Mouse (Mus musculus) fibroblast of lung, adult 2 months (primary cell): ENCODE data around the gene Cbln4.

Source experiments
- DNase-seq: peaks from one replicate; pipeline ENCODE4 v3.0.0-alpha.2; 2011; ENCODE audit warnings: low read depth

Cbln4 gene

DNA sequence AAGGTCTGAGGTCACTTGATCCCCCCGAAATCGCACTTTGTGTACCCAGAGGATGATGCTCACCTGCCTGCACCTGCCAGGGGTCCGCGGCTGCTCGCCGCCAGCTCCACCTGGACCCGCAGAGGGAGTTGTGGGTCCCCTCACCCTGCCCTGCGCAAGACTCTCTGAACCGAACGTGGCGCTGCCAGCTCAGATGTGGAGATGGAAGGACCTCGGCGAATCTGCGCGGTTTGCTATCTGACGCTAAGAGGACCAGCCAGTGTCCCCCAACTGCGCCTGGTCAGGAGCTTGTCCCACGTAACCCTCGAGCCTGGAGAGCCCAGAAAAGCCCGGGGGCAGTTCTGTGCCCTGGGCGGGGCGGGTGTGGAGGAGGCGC, at the start of gene Cbln4:
Gene Cbln4, minus strand, starts transcription at position 232 of the 376 bp plus-strand sequence.
- no peak for DNase-seq

DNA sequence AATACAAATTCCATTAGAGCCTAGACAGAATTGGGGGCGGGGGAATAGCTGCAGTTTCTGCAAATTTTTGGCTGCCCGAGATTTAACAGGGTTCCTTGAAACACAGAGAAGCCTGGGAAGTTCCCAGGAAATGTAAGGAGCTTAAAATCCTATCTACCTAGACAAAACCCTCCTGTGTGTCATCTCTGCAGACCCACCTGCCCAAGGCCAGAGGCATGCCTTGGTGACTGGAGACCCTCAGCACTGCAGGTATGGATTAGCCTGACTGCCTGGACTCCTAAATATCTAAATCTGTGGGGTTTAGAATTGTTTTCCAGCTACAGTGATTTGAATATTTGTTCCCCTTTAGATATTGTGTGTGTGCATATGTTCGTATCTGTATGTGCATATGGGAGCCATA, 35.3 kb upstream of the Cbln4 start:
- no peak for DNase-seq

DNA sequence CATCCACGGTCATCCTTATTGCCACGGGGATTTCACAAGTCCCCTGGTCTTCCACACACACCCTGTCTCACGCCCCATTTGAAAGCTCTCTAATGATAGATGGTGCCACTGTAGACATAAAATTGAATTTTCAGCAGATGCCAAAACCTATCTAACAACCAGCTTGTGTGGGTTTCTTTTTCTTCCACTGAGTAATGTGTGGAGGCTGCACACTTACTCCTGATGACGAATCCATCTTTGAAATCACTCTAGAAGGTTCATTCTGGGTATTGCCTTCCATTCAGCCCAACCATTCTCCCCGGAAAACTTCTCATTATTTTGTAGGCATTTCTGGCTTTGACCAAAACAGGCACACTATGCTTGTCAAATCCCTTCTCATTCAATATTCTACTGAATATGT, 33.0 kb upstream of the Cbln4 start:
- DNase-seq: no peak

DNA sequence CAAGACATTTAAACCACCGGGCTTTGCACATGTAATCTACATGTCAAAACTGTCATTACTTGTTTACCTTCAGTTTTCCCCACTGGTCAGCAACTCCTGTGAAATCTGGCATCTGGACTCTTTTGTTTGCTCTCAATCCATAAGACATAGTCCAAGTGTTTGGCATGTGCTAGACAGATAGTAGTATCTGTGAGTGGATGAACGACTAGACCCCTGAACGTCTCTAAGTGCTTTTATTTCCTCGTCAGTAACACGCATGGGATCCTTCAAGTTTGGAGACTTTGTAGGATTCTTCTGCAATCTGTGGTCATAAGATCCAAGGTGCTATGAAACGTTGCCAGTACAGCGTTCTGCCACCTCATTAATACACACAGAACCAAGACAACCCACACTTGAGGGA, 19.6 kb upstream of the Cbln4 start:
- no peak for DNase-seq

DNA sequence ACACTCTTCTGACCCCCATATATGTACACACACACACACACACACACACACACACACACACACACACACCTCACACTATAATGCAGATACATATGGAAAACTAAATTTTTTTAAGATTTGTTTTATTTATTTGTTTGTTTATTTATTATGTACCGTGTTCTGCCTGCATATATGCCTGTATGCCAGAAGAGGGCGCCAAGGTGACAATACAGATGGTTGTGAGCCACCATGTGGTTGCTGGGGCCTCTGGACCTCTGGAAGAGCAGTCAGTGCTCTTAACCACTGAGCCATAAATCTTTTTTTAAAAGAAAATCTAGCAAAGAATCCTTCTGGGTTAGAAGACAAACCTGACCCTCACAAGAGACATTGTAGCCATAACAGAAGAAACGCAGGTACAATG, 16.5 kb upstream of the Cbln4 start:
- no peak for DNase-seq

DNA sequence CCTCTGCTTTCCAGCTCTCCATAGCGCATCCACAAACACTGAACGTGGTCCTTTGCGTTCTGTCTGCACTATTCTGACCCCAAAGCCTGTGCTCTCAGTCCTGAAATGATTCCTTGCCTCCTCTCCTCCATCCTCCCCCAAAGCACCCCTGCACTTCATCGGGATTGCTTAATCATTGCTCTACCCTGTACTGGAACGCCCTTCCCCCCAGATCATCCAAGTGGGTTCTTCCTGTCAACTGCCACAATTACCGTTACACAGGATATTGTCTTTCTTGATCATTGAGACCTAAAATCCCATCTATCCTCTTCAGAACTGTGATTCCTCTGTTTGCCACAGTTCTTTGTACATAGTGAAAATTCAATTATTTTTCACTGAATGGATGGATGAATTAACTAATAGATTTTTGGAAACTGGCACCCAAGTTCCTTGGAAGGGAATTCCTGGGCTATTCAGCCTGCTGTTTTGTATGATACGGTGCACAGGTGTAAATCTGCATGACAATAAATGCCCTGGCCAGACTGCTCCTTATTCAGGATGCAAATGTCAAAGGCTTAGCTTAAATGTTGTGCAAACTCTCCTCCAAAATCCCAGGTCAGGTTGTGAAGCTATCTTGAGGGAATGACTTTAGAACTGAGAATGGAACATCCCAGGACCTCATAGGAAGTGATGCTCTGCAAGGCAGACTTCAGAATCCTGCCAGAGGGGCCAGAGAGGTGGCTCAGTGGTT, 15.8 kb upstream of the Cbln4 start:
- no peak for DNase-seq

DNA sequence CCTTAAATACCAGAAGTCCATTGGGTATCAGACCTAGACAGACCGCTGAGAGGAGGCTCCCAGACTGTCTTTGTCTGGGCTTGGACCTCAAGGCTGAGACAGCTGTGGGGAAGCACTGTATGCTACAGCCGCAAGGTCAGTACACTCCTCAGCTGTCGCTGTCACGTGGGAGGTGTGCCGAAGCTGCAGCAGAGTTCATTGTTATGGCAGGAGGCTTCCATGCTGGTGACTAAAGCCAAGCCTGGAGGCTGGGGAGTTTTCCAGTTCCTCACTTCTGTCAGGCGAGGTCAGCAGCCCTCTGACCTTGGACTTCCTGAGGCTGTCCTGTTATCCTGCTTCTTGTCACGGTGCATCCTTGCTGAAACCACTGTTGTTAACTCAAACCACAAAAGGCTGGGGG, 2.7 kb upstream of the Cbln4 start:
- DNase-seq: no peak

DNA sequence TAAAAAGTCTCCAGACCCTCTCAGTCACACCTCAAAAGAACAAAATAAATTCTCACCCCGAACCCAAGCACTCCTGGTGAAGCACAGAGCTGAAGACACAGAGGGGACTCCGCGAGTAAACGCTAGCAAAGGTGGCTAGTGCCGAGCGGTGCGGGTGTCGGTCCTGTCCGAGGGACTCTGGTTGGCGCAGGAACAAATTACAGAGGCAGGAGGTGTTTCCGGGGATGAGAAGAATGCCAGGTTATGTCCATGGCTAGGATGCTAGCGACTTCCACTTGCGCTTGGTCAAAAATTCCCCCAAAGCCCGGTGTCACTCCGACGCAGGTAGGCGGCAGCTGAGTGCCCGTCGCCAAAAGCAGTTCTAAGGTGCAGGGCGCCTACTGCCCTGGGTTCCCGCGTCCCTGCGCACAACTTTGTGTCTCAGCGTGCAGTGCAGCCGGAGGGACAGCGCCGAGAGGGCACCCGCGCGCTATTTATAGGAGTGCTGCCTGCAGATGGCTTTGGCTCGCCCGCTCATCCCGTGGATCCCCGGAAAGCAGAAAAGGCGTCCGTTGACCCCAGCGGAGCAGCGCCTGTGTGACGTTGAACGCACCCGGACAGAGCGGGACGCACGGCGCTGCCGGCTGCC, 545 bp downstream of the Cbln4 start:
- no peak for DNase-seq

DNA sequence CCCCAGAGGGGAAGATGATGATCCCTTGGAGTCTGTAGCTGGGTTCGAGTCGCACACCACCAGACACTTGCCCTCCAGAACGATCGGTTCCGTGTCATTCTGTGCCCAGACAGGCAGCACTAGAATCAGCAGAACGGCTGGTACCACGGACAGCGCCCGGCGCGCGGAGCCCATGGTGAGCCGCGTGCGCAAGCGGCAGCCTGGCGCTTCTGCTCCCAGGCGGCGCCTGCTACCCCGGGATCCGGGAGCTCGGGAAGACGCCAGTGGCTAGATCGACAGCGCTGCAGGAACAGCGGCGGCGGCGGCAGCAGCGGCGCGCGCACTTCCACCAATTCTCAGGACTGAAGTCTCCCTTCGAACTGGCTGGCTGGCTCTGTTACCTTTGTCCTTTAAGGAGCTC, 1.1 kb downstream of the Cbln4 start:
- DNase-seq: no peak

DNA sequence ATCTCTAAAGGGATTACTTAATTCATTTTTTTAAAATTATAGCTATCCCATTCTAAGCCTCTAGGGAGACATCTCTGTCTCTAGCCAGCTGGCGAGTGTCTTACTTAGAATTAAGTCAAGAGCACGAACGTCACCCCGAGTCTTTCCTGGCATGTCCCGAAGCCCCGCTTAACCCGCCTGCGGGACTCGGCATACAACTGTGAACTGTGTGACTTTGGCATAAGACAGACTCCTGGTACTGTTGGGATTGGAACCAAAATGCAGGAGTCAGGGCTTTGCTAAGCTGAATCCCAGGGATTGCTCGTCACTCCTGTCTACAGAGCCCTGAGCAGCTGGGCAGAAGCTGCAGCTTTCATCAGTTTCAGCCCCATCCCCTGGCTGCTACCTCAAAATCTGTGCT, 2.4 kb downstream of the Cbln4 start:
- DNase-seq: no peak

DNA sequence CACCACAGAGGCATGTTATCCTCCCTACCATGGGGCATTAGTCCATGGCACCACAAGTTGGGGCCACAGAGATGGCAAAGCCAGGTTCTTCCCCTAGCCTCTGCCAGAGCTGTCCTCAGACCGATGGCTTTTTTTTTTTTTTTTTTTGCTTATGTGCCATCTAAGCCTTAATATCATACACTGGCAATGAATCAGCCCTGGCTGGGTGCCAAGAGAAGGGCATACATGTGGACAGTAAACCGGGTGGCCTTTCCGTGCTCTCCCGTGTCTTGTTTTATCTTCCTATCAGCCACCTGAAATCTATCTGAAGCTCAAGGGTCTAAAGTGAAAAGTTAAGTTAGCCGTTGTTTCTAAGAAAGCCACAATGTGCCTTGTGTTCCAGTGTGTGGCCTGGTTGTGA, 3.7 kb downstream of the Cbln4 start:
- DNase-seq: no peak

DNA sequence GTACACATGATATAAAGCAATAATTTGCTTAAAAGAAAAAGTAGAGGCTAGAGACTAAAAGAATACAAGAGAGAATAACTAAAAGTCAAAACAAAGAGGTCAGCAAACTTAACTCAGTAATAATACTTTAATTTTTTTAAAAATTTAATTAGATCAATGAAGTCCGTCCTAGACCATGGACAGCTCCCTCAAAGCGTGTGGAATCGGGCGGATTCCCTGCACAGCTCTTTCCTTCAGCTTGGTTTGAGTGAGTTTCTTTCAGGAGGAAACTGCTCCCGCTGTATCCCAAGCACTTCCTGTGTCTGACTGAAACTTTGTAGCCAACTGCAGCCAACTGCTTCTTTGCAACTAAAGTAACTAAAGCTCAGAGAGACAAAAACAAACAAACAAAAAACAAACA, 9.0 kb downstream of the Cbln4 start:
- DNase-seq: no peak

DNA sequence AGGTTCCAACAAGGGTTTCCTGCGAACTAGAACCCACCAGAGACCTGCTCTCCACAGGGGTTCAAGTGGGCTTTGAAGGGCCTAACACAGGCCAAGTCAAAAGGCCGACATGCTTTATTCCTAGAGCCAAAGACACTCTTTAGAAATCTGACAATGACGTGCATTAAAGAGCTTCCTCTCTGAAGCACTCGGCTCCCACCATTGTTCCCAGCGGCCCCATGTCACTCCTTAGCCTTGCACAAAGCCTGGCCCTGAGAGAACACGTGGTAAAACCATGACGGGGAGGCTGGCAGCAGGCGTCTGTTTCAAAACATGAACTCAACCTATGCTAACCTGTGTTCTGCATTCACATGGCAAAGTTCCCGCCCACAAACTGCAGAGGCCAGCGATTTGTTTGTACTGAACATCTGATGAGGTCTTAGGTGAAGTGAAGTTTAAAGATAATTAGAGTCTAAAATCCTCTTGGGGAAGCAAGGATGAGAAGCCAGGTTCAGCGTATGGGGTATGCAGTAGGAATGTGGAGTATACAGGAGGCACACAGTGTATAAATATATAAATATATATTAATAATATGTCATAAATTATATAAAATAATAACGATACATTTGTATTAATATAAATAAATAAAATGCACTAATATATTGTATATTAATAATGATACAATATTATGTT, 17.7 kb downstream of the Cbln4 start:
- DNase-seq: no peak

DNA sequence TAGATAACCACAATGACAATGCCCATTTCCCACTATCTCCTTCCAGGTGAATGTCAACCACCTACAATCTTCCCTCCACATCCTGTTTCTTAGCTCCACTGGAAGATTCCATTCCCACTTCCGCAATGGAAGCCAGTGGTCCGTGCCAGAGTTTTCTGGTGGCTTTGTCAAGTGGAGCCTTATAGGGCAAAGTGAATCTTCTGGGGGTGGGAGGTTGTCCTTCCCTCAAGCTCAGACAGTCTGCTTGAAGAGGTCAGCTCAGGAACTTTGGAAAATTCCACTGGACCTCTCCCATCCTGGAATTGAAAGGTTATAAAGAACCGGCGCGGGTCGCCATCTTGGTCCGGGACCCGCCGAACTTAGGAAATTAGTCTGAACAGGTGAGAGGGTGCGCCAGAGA, 36.5 kb downstream of the Cbln4 start:
- DNase-seq: no peak

DNA sequence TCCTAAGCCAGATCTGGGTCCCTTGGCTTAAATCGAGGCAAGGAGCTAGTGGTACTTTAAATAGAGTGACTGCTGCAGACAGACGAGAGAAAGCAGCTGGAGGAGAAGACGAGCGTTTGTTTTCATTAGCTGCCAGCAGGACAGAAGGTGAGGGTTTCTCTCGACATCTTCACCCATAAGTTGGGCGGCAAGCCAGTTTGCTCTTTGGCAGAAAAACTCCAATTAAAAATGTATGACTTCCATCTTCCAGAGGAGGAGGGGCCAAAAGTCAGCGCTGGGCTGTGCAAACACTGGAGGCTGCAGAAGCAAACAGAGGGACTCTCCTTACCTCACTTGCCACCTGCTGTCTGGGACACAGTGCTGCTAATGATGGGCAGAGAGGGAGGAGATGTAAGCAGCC, 37.3 kb downstream of the Cbln4 start:
- DNase-seq: no peak

DNA sequence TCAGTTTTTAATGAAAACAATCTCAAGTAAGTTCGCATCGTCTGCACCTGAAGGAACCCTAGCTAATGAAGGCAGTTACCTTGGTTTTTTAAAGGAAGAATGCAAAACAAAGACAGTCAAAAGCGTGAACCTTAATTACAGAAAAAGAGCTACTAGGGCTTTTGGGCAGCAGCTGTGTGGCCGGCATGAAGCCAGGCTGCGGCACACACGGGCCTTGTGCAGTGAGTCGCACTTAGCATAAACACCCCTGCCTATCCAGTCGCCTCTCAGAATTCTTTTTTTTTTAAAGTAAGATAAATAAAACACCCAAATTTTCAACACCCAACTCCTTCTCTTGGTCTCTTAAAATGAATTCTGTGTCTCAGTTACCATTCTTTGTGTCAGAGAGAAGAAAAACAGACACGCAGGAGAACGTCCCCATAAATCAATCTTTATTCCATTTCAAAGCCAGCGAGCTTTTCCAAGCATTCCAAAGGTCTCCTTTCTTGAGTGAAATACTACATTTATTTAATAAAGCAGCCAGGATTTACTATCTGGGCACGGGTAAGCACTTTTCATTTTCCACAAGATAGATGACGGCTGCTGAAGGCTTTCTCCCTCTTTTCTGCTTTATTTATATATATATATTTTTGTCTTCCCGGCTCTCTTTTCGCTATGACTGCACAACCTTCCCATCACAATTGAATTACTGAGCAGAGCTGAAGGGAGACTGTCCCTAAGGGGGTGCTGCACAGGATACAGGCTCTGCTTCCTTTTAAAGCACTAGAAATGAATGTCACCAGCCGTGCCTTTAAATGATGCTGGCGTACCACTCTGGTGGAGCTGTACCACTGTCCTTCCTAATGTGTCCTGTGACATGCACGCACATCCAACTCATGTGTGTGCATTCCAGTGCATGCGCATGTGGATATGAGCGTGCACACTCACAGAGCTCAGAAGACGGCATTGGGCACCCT, 39.0 kb downstream of the Cbln4 start:
- DNase-seq: no peak

DNA sequence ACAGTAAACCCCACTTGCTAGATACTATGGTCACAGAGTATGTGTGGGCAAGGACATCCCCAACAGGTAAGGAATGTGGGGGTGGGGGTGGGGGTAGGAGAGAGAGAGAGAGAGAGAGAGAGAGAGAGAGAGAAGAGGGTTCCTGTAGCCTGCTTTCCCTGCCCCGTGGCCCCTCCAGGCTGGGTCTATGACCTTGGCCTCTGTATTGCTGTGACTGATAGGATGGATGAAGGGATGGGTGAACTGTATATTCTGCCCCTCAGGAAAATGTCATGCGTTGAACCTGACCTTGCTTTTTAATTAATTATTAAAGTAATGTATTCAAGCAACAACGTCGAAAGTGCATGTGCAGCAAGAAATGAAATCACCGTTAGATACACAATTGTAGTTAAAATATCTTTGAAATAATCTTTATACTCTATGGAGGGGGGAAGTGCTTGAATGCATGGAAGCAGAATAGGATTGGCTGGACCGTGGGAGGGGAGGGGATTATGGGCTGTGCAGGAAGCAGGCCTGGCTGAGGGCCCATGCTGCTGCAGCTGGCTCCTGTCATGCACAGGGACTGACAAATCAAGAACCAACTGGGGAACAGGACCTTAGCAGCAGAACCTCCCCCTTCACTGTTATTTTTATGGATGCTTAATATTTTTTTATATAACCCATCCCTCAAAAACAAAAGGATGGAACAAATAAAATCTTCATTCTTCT, 46.1 kb downstream of the Cbln4 start:
- DNase-seq: no peak

DNA sequence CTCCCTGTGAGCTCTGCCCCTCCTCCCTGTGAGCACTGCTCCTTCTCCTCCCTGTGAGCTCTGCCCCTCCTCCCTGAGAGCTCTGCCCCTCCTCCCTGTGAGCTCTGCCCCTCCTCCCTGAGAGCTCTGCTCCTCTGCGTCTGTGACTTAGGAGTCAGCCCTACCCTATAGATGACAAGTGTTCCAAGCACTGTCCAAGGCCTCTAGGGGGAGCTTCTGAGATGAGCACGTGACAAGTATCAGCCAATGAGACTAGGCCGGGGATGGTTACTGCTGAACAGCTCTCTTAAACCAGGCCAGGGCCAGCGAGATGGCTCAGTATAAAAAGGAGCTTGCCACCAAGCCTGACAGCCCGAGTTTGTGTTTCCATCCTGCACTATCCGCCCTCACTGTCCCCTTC, 48.4 kb downstream of the Cbln4 start:
- no peak for DNase-seq

DNA sequence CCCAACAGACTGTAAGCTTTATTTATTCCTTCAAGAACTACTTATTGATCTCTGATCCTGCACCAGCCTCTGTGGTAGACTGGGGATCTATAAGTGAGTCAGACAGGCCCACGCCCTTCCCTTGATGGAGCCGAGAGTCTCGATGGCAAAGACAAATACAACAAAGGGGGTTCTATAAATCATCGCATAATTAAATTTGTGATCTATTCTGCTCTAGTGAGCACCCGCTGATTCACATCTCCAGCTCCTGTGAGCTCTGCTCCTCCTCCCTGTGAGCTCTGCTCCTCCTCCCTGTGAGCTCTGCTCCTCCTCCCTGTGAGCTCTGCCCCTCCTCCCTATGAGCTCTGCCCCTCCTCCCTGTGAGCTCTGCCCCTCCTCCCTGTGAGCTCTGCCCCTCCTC, 49.0 kb downstream of the Cbln4 start:
- no peak for DNase-seq

DNA sequence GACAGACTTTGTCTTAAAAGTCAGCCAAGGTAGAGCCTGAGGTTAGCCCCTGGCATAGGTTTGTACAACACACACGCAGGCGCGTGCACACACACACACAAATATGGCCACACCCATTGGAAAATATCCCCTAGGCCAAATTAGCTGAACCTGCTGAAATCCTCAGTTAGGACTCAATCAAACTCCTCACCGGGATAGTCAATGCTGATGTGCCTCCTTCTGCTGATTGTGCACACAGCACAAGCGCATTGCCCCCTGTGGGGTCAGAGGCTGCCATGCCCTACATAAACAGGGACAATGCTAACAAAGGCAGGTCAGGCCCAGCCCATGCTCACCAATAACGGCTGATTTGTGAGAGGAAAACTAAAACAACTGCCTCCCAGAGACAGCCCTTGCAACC, 56.6 kb downstream of the Cbln4 start:
- no peak for DNase-seq
